Mouse (Mus musculus) right cerebral cortex, postnatal 36 days (tissue): ENCODE data around the gene Ajm1.

ENCODE experiments used
- DNase-seq, 2 experiments: peaks; one replicate each; pipeline ENCODE4 v3.0.0; 2022; ENCODE audit warnings: low spot score in 2 of 2, mixed read lengths in 1 of 2

Ajm1 gene

DNA sequence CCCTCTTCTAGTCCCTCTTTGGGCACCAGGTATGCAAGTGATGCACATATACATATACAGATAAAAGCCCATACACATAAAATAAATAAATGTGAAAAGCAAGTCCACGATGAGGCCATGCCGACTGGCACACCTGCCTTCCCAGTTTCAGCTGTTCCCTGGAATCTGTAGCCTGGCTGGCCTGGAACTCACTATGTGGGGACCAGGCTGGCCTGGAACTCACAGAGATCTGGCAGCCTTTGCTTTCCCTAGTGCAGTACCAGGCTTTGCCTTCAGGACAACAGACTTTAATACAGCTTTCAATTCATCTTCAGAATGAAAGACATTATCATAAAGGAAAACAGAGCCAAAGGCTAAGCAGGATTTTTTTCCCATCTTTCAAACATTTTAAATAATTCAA, 47.9 kb downstream of the Ajm1 start:
- no peak for DNase-seq

DNA sequence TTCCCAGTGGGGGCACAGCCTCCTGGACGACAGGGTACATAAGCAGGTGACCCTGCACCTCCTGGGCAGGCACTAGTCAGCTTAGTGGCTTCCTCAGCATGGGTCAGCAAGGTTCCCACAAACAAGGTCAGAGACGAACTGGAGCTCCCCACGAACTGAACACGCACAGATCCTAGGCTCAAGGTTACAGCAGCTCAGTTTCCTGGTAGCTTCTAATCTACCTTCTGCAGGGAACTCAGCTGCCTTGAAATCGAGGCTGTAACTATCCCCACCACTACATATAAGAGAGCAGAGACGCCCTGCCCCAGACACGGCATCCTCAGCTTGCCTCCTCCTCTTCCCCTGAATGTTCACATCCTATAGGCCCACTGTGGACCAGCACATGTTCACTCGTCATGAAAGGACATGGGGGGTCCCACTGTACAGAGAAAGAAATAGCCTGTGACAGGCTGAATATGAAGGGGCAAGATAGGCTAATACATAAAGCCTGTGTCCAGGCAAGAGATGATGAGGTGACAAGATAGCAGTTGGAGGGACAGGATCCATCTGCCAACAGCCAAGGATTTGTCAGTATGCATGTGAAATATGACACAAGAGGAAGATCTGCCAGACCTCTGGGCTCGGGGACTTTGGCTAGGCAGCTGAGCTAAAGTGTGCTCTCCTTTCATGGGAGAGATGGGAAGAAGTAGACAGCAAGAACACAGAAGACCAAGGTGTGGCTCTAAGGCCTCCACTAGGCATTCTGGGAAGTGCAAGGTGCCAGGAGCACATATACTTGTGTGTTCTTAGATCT, 54.9 kb downstream of the Ajm1 start:
- DNase-seq, result no peak
